Mouse (Mus musculus) thymus, adult 2 months (tissue): ENCODE data around the gene Gm49373.

Source experiments
- CTCF ChIP-seq: fragments of 200-500 bp; IDR thresholded peaks from 2 replicates; pipeline ENCODE4 v1.5.1; 2012; ENCODE audit warnings: mild to moderate bottlenecking, control low read depth, low read length, moderate library complexity, borderline replicate concordance; ENCODE audit not compliant: control insufficient read depth, poor library complexity, insufficient read depth; ENCODE audit errors: extremely low read depth
- POLR2A ChIP-seq: fragments of 200-500 bp; IDR thresholded peaks from 2 replicates; pipeline ENCODE4 v1.6.1; 2012; ENCODE audit warnings: mild to moderate bottlenecking, low read length, control low read depth, moderate library complexity; ENCODE audit not compliant: control insufficient read depth, poor library complexity, insufficient read depth; ENCODE audit errors: extremely low read depth

- no peak for TF ChIP-seq POLR2A
- TF ChIP-seq CTCF, result no peak
Measured at GRCm38 (mm10) chr9:21097793-21098192, 24.9 kb upstream of the Gm49373 start.
